Mouse (Mus musculus): ENCODE data around the gene Atxn10.

GRCm38 (mm10) chr15:85298167-85298781 is 37.8 kb upstream of the Atxn10 start:
- TF ChIP-seq POLR2A (IDR thresholded peaks at IDR 0.05; ENCODE audit: borderline replicate concordance, extremely low read depth, low read depth, low read length) (no peak), CTCF (IDR thresholded peaks at IDR 0.05; ENCODE audit: insufficient read depth, low read length) (no peak)

Measured in lung, adult 2 months (tissue).